Mouse (Mus musculus) gastrocnemius, adult 2 months (tissue): ENCODE results near the gene Spdya. TPM values are rescaled to one million over a fixed set of nuclear protein-coding genes. Genes with fewer than 3 reads are reported as not detected.
A peak's percentile ranks its signal among the peaks of the same experiment; 100 is the strongest.
"Not testable (repeated sequence)": the region's sequence is repeated elsewhere in the genome, so short reads cannot be mapped to it uniquely, and the experiment has no call there.

Experiments used
- DNase-seq: peaks from one replicate; pipeline ENCODE4 v3.0.0; 2022
- H3K27ac ChIP-seq: fragments of 200-600 bp; 2 replicates; pipeline ENCODE4 v1.8.1; 2022; ENCODE audit warnings: mild to moderate bottlenecking
- H3K4me3 ChIP-seq: fragments of 200-600 bp; 2 replicates; pipeline ENCODE4 v1.8.1; 2022; ENCODE audit warnings: mild to moderate bottlenecking, moderate library complexity
- CTCF ChIP-seq: fragments of 200-600 bp; IDR thresholded peaks from 2 replicates; pipeline ENCODE4 v1.8.1; 2022; ENCODE audit warnings: antibody characterized with exemption, mild to moderate bottlenecking, moderate library complexity
- intact Hi-C: fragments of 180-260 bp; cut with DNase I; formaldehyde crosslinking; loops from one replicate; pipeline ENCODE4 v1.15.1; 2025
- total RNA-seq, 2 experiments: library from RNA; stranded (reverse); gene quantifications; 2 replicates each; pipeline ENCODE4 v1.2.3; 2021

Gene Spdya
- total RNA-seq, 2 experiments from 2014 or later: 0.39 to 0.66 TPM

DNA sequence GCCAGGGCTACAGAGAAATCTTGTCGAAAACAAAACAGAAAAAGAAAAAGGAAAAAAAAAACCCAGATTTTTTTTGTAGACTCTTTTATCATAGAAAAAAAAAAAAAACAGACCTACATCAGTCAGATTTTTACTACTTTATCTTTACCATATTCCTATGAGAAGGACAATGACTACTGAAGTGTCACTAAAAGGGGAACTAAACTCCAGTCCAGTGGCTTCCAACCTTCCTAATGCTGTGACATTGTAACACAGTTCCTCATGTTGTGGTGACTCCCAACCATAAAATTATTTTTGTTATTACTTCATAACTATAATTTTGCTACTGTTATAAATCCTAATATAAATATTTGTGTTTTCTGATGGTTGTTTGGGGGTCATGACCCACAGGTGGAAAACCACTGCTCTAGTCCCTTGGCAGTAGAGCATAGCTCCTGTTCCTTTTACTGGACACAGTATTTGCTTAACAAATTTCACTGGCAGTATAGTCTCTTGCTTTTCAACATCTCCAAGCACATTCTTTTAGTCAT, 27.4 kb downstream of the Spdya start:
- intact Hi-C loops: no loop called here
- TF ChIP-seq CTCF: no peak
- no peak overlapping the region for H3K4me3 ChIP-seq
- no peak overlapping the region for H3K27ac ChIP-seq
- no peak for DNase-seq

DNA sequence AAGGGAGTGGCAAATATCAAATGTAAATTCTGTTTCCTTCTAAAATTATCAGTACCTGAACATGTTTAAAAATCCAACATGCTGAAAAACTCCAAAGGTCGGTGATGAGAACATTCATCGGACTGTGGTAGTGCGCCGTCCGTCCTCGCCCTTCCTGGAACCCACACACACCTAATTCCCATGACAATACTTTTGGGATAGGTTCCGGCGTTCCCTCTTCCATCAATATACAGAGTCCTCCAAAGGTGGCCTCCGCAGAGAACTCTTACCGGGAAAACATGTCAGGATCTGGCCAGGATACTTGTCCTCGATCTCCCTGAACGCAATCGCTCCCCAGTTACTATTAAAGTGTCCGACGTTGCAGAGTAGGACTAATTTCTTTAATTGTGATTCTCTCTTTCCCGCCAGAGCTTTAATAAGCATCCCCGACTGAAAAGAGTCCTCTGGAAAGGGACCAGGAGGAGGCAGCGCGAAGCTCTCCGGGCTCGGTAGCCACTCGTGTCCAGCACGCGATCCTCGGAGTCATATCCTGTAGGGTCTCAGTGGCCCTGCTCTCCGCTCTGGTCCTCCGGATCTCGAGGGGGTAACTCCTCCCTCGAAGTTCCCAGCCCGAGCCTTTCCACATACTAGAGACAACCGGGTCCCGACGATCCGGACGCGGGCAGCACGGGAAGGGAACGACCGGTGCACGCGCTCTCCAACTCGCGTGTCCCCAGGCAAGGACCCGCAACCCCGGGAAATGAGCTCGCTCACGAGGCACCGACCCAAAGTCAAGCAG, 46.2 kb downstream of the Spdya start:
- no peak for TF ChIP-seq CTCF
- intact Hi-C loops: no loop called here
- H3K27ac ChIP-seq: peak overlapping the region; percentile 83
- no peak for DNase-seq
- peak overlapping the region; percentile 73 for H3K4me3 ChIP-seq

DNA sequence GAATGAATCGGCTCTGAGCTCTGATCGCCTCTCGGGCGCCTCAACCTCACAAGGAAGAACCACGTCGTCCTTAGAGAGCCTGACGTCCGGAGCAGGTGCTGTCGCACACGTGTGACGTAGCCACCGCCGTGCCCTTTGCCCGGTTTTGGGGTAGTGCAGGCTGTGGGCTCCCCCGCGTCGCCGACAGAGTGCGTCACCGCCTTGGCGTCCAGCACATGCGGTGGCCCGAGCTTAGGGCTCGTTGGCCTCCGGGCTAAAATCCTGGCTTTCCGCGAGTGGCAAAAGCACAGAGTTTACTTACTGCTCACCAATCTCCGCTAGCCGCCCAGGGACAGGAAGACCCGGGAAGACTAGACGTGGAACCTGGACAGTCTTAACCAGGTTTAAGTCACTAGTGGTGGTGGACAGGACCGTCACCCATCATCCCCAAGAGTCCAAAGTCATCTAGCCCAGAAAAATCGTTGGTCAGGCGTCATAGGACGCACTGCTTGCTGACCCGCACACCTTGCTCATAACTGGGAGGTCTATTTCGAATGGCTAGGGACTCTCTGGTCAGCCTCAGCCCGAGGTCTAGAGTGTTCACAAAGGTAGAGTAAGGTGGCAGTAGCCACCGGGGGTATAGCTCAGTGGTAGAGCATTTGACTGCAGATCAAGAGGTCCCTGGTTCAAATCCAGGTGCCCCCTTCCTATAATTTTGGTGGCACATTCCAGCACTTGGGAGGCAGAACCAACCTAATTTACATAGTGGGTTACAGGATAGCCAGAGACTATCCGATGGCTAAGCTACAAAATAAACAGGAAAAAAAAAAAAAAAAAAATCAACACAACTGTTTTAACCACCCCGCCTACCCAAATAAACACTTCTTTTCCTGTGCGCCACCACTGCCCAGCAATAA, 47.0 kb downstream of the Spdya start:
- intact Hi-C loops: no loop called here
- no peak for TF ChIP-seq CTCF
- peak overlapping the region; percentile 73 for H3K4me3 ChIP-seq
- peak; percentile 89 for DNase-seq
- H3K27ac ChIP-seq: peak overlapping the region; percentile 83

DNA sequence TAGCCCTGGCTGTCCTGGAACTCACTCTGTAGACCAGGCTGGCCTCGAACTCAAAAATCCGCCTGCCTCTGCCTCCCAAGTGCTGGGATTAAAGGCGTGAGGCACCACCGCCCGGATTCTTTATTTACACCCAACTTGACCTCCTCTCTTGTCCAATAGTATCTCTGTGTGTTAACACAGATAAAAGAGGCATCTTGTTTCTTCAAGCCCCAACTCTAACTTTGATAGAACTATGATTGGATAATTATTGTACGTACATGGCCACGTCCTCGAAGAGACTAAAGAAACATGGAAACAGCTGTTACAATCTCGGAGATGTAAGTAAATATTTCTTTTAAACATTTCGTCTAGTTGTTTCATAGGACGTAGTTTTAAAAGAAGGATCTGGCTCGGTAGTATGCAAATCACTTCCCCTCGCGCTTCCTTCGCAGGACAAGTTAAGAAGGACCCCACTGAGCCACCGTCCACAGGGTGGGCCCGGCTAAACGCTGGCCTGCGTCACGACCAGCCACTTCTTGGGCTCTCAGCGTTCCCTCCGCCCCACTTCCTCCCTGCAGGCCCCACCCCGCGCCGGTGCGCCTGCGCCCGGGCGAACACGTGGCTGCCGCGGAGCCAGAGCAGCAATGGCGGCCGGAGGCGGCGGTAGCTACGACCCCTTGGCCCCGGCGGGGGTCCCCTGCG, 63.9 kb downstream of the Spdya start, which contains the start of gene Wdr43:
Gene Wdr43, plus strand, starts transcription at position 258 of the 681 bp plus-strand sequence.
- no peak for TF ChIP-seq CTCF
- intact Hi-C loops: loop anchor here (5.0 kb wide), 1 partner anchor 63 kb away; the partner anchor contains the start of gene Spdya
- peak; percentile 98 for DNase-seq

DNA sequence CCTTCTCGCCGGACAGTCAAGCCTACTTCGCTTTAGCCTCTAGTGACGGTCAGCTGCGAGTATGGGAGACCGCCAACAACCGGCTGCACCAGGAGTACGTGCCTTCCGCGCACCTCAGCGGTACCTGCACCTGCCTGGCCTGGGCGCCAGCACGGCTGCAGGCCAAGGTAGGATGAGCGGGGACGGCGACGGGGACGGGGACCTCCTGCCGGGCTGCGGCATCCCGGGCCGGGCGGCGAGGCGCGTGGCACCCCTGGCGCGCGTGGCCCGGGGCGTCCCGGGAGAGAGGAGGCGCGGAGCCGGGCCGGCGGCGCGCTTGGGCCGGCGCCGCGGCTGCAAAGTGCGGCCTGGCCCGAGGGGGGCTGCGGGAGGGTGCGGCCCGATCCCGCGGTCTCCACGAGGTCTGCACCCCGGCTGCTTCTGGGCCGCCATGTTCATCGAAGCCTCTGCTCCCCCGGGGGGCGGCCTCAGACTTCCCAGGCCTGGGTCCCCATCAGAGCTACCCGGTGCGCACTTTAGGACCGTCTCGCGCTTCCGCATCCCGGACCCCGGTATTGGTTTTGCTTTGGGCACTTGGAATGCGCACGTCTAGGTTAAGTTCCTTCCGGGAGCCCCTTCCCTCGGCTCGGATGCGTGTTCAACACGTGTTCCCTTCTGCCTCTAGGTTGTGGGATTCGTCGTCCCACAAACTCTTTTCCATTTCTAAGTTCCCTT, 64.6 kb downstream of the Spdya start:
- intact Hi-C loops: loop anchor here (5.0 kb wide), 1 partner anchor 64 kb away; the partner anchor contains the start of gene Spdya
- peak overlapping the region; percentile 93 for H3K27ac ChIP-seq
- TF ChIP-seq CTCF: no peak
- H3K4me3 ChIP-seq: peak overlapping the region; percentile 100
- DNase-seq: no peak

More for the DNA sequence above, 63.9 kb downstream of the Spdya start, which contains the start of gene Wdr43:
- H3K4me3 ChIP-seq: peak within 1 kb of the TSS; percentile 100
- H3K27ac ChIP-seq: peak within 1 kb of the TSS; percentile 93

DNA sequence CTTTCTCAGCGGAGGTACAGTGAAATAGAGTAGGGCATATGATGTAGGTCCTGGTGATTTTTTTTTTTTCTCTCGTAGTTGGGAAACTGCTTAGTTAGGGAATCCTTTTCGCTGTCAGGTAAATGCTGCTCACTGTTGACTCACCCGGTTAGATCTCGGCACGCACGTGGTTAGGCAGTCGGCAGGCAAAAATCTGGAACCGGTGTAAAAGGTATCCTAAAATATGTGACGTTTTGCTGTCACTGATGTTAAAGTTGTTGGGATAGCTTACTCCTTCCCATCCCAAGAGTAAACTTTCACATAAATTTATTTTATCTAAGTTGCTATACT, 65.1 kb downstream of the Spdya start:
- intact Hi-C loops: loop anchor here (5.0 kb wide), 1 partner anchor 65 kb away; the partner anchor contains the start of gene Spdya
- no peak for DNase-seq
- TF ChIP-seq CTCF: no peak

DNA sequence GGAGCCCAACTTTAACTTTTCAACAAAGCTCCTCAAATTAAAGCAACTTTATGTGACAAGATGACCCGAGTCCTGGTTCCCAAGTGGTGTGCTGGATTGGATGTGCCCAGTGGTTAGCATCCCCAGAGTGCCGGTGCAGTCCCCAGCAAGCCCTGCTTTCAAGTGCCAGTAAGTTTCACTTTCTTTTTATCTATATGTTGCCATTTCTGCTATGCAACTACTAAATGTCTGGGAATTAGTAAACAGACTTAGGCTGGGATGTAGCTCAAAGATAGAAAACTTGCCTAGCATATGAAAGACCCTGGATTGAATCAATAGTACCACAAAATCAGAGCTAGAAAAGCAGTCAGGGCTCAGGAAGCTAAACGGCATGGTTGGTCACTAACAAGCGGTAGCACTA, 66.1 kb downstream of the Spdya start:
- no peak for DNase-seq
- no peak for TF ChIP-seq CTCF
- intact Hi-C loops: loop anchor here (5.0 kb wide), 1 partner anchor 66 kb away; the partner anchor contains the start of gene Spdya
- Histone ChIP-seq H3K4me3 (peak overlapping the region; percentile 100), H3K27ac (no peak overlapping the region)

More for the DNA sequence above, 65.1 kb downstream of the Spdya start:
- Histone ChIP-seq H3K4me3 (peak overlapping the region; percentile 100), H3K27ac (peak overlapping the region; percentile 93)

DNA sequence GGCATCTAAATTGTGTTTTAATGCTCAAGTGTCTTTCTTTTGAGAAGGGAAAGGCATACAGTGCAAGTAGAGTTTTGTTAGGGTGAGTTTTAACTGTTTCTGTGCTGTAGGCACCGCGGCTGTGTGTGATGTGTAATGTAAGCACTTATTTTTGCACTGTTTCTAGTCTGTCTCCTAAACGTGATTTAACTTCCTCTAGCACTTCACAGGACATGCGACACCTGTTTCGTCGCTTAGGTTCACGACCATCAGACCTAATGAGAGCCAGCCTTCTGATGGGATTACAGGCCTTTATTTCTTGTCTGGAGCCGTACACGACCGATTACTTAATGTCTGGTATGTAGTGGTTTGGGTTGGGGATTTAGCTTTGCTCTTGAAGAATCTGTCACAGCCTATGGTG, 79.9 kb downstream of the Spdya start:
- intact Hi-C loops: no loop called here
- TF ChIP-seq CTCF: no peak
- Histone ChIP-seq H3K4me3 (no peak overlapping the region), H3K27ac (no peak overlapping the region)
- no peak for DNase-seq

DNA sequence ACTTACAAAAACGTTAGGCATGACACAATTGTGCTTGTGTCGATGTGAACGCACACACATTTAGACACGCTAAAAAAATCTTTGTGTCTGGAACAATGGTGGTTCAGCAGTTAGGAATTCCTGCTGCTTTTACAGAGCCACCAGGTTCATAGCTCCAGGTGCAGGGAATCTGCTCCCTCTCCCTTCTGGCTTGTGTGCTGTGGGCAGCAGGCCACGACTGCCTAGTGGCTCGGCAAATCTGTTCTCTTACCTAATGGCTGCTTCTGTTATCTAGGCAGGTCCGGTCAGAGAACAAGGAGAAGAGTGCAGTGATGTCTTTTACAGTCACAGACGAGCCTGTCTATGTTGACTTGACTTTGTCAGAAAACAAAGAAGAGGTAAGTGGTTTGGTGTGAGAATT, 81.5 kb downstream of the Spdya start:
- DNase-seq: no peak
- no peak overlapping the region for H3K27ac ChIP-seq
- no peak for TF ChIP-seq CTCF
- intact Hi-C loops: no loop called here
- no peak overlapping the region for H3K4me3 ChIP-seq

DNA sequence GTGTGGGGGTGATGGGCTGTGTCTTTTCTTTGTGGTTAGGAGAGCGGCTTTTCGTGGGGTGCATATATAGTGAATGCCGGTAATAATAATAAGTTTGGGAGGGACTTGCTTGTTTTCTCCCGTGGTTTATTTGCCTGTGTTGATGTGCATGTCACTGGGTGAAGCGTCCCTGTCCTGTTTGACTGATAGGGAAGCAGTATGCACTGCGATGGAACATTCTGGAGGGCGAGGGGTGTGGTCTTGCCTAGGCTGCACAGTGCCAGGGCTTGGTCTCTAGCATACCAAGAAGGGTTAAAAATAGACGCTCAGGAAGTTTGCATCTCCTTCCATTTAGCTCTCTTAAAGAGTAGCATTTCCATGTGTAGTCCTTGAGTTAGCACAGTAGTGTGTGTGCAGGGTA, 84.9 kb downstream of the Spdya start:
- no peak overlapping the region for H3K4me3 ChIP-seq
- intact Hi-C loops: no loop called here
- DNase-seq: no peak
- TF ChIP-seq CTCF: no peak
- no peak overlapping the region for H3K27ac ChIP-seq

DNA sequence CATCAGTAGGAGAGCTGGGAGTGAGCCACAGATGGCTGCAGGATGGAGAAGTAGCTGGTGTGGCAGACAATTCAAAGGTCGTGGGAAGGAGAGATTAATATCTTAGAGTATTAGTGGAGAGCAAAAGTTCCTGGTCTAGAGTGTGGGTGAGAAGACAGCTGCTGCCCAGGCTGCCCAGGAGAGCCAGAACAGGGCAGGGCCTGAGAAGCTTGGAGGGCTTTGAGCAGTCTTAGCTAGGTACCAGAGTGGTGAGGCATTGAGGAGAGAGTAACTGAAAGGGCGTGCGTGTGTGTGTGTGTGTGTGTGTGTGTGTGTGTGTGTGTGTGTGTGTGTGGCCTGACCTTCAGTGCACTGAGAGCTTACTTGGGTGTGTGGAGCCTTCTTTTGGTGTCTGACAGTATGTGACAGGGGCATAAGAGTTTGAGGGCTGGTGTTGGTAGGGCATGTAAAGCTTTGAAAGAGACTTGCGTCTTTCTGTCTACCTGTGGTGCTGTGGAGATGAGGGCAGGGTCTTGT, 85.9 kb downstream of the Spdya start:
- Histone ChIP-seq H3K27ac (no peak overlapping the region), H3K4me3 (no peak overlapping the region)
- intact Hi-C loops: no loop called here
- TF ChIP-seq CTCF: no peak
- no peak for DNase-seq

DNA sequence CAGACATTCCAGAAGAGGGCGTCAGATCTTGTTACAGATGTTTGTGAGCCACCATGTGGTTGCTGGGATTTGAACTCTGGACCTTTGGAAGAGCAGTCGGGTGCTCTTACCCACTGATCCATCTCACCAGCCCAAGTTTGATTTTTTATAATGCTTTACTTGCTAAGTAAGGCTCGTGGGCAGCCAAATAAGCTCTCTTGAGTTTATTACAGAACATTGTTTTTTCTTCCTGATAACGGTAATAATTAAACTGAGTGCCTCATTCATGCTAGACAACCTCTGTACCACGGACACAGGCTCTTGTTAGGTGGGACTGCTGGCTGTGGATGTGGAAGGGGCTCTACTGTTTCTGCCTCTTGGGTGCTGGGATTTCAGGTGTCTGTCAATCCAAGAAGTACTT, 87.2 kb downstream of the Spdya start:
- intact Hi-C loops, DNase-seq, H3K4me3 ChIP-seq, H3K27ac ChIP-seq: not testable (repeated sequence)

Other genes starting within 250 kb of the Spdya start
- 1 to 10 TPM; 3.9 to 8.6 TPM for gene Emilin2, start 240.1 kb upstream of the Spdya start, total RNA-seq
- under 1 TPM; 0.73 to 0.82 TPM for gene Gm4707, start 92.1 kb upstream of the Spdya start, total RNA-seq
- 10 to 100 TPM; 11.0 to 12.1 TPM for gene Smchd1, start 76.7 kb upstream of the Spdya start, total RNA-seq
- gene Ndc80, start 25.2 kb upstream of the Spdya start, total RNA-seq: under 1 TPM in 1 of 2 experiments, not detected in 1; 0.13 TPM
- gene Wdr43, start 63.8 kb downstream of the Spdya start, total RNA-seq: 10 to 100 TPM; 28.1 to 30.4 TPM
- gene Togaram2, start 121.2 kb downstream of the Spdya start, total RNA-seq: 1 to 10 TPM; 2.1 to 4.5 TPM
- not detected for gene Pcare, start 200.8 kb downstream of the Spdya start, total RNA-seq
- gene Clip4, start 216.4 kb downstream of the Spdya start, total RNA-seq: 100 to 1,000 TPM; 104 to 183 TPM